Mouse (Mus musculus) macrophage (primary cell): Measurements from ENCODE around the gene Gdf2. TPM values are rescaled to one million over a fixed set of nuclear protein-coding genes. Genes with fewer than 3 reads are reported as not detected.

ENCODE experiments used
- H3K27ac ChIP-seq: fragments of 350-480 bp; formaldehyde crosslinking; 2 replicates; pipeline ENCODE4 v1.9.0; 2021
- H3K36me3 ChIP-seq: fragments of 350-480 bp; formaldehyde crosslinking; 2 replicates; pipeline ENCODE4 v1.9.0; 2021; ENCODE audit errors: inconsistent target
- H3K4me3 ChIP-seq: fragments of 350-480 bp; formaldehyde crosslinking; 2 replicates; pipeline ENCODE4 v1.9.0; 2021; ENCODE audit errors: inconsistent target
- H3K79me2 ChIP-seq: fragments of 350-480 bp; formaldehyde crosslinking; 2 replicates; pipeline ENCODE4 v1.9.0; 2021; ENCODE audit errors: inconsistent target
- WGBS: methylation state at CpG from one replicate; pipeline ENCODE4 v1.1.7; 2026; ENCODE audit warnings: inconsistent platforms; ENCODE audit not compliant: missing documents; 5-methylcytosine and 5-hydroxymethylcytosine counted together
- polyA plus RNA-seq: library from polyadenylated mRNA; stranded (reverse); fragments of 250-400 nt; gene quantifications from 3 replicates; pipeline ENCODE4 v1.2.4, GENCODE M21; 2018; ENCODE audit warnings: inconsistent platforms

Gene Gdf2
- polyA plus RNA-seq, 1 experiment from 2014 or later: not detected

DNA sequence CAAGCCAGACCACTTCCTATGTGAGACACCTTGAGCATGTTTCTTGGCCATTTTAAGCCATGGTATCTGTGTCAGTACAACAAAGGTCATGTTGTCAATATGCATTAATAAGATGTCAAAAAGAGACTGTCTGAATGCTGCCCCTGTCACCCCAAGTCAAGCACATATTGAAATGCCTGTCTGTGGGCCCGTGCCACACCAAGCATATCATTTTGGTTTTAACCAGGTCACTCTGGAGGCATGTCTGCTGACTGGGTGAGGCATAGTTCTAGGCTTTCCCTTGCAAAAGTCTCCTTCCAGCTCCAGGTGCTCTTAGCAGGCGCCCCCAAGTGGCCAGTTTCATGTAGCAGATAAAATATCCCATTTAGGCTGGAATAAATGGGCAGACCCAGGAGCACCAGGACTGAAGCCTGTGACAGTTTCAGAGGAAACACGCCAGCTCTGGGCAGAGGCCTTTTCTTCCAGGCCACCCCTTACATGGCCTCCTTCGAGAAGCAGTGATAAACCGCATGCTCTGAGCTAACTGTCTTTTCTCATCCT lies 7.0 kb upstream of the Gdf2 start:
- H3K4me3 ChIP-seq: no peak overlapping the region
- H3K27ac ChIP-seq: no peak overlapping the region
- WGBS: 45% methylated on average over 5 of the region's 5 CpGs
- no peaks in the 10 kb centered on the region for H3K36me3 ChIP-seq
- no peaks in the 10 kb centered on the region for H3K79me2 ChIP-seq

DNA sequence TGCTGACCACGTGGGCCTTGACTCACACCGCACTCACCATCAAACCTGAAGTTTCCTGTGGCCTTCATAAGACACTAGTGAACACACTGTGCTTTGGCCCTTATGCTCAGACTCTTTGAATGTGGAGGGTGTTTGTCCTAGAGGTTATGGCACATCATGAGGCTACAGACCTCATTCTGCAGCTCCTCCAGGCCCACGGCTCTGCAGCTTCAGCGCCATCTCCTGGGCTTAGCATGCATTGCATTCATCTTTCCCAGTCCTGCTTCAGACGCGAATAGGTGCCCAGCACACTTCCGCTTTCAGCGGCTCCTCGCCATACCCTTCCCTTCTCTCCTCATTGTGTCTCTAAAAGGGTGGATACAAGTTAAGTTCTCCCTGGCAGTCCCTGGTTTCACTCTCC lies 1.7 kb upstream of the Gdf2 start:
- WGBS: 21% methylated on average over 9 of the region's 9 CpGs
- no peak overlapping the region for H3K4me3 ChIP-seq
- no peaks in the 10 kb centered on the region for H3K36me3 ChIP-seq

GRCm38 (mm10) chr14:33942222-33942621 lies 1.4 kb downstream of the Gdf2 start:
- 77% methylated on average over 5 of the region's 5 CpGs for WGBS
- no peaks in the 10 kb centered on the region for H3K79me2 ChIP-seq
- no peak overlapping the region for H3K4me3 ChIP-seq
- no peaks in the 10 kb centered on the region for H3K36me3 ChIP-seq
- H3K27ac ChIP-seq: no peak overlapping the region

More for the DNA sequence above, 1.7 kb upstream of the Gdf2 start:
- no peak overlapping the region for H3K27ac ChIP-seq
- no peaks in the 10 kb centered on the region for H3K79me2 ChIP-seq

DNA sequence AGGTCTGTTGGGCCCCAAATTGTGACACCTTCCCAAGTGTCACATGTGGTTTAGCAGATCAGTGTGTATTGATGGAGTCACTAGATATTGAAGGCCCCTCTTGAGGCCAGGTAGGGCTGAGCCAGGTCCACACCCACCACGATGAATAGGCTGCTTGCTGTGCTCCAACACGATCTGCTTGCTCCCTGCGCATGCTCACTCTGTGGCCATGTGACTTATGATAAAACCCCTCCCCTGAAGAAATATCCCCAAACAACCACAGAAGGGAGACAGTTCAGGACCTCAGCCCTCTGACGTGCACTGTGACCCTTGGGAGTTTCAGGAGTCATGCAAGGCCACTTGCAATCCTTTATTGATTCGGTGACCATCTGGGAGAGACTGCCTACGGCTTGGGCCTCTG lies 5.3 kb downstream of the Gdf2 start:
- Histone ChIP-seq H3K27ac (no peak overlapping the region), H3K4me3 (no peak overlapping the region), H3K36me3 (no peaks in the 10 kb centered on the region), H3K79me2 (no peaks in the 10 kb centered on the region)
- WGBS: 78% methylated on average over 6 of the region's 6 CpGs

DNA sequence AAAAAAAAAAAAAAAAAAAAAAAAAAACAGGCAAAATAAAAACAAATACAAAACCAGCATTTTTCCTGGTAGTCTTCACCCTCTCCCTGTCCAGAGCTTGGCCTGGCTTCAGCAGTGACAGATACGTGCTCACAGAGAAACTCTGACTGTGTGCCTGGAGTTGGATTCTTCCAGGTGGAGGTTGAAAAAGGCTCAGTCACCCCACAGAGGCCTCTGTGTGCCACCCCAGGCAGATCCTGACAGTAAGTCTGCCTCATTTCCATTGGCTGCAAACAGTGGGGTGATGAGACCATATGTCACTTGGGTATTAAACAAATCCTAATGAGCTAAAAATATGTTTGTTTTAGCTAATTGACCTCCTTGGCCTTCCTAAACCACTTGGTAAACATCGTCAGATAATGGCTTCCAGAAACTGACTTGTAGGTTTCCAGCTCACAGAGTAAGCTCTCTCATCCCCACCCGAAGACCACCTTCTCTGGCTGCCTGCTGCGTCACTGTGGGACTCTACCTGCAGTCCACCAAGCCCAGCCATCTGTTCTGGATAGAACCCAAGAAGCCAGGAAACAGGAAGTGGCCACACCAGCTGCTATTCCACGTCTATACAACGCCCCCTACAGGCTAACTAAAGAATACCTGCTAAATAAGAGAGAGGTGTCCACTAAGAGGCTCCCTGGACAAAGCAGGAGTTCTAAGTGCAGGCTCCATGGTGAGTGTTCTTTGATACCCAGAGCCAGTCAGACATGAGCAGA lies 11.6 kb downstream of the Gdf2 start:
- H3K36me3 ChIP-seq: no peaks in the 10 kb centered on the region
- 48% methylated on average over 6 of the region's 6 CpGs for WGBS

DNA sequence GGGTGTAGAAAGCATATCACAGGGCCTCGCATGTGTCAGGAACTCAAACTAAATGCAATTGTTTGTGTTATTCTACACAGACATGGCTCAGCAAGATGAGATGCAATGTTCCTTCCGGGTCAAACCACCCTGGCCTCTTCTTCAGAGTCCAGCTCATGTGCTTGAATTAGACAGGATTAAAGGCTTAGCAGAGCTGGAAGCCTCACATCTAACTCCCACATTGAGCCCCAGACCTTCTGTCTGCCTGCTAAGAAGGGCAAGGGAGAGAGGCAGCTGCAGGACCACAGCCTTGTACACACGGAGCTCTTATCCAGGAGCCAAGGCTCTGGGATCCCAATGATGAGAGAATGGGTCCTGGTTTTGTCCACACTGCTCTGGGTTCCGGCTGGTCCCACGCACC lies 12.9 kb downstream of the Gdf2 start, which contains the start of gene Rbp3:
Rbp3 (plus strand) TSS at position 243 of the 400 bp plus-strand sequence.
- H3K36me3 ChIP-seq: no peaks in the 10 kb centered on the region
- H3K79me2 ChIP-seq: no peaks in the 10 kb centered on the region
- no peak within 1 kb of the TSS for H3K4me3 ChIP-seq
- no peak within 1 kb of the TSS for H3K27ac ChIP-seq
- WGBS: 90% methylated on average over 5 of the region's 5 CpGs

More for the DNA sequence above, 11.6 kb downstream of the Gdf2 start:
- no peak overlapping the region for H3K27ac ChIP-seq
- no peak overlapping the region for H3K4me3 ChIP-seq
- H3K79me2 ChIP-seq: no peaks in the 10 kb centered on the region

DNA sequence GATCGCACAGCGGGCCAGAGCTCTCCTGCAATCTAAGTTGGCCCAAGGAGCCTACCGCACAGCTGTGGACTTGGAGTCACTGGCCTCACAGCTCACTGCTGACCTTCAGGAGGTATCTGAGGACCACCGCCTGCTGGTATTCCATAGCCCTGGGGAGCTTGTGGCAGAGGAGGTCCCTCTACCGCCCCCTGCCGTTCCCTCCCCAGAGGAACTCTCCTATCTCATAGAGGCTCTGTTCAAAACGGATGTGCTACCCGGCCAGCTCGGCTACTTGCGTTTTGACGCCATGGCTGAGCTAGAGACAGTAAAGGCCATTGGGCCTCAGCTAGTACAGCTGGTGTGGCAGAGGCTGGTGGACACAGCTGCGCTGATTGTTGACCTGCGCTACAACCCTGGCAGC lies 15.2 kb downstream of the Gdf2 start:
- no peaks in the 10 kb centered on the region for H3K36me3 ChIP-seq
- no peak overlapping the region for H3K27ac ChIP-seq
- no peaks in the 10 kb centered on the region for H3K79me2 ChIP-seq
- 73% methylated on average over 13 of the region's 13 CpGs for WGBS
- no peak overlapping the region for H3K4me3 ChIP-seq

- Histone ChIP-seq H3K79me2 (no peaks in the 10 kb centered on the region), H3K36me3 (no peaks in the 10 kb centered on the region), H3K4me3 (no peak overlapping the region), H3K27ac (no peak overlapping the region)
- 87% methylated on average over 4 of the region's 4 CpGs for WGBS
Measured at GRCm38 (mm10) chr14:33958186-33958585, 17.3 kb downstream of the Gdf2 start.

DNA sequence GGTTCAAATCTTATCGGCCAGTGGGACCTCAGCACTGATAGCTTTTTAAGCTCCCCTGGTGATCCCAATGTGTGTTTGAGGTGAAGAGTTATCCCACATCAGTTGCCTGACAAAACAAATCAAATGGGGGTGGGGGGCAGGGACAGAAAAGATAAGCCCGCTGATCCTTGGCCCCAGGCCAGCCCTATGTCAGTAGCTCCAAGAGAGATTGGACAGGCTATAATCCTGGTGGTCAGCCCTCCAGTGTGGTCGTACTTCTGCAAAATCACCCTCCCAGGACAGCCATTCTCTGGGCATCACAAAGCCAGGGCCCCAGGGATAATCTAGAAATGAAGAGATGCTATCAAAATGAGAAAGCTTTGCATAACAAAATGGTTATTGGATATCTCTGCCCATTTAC lies 18.0 kb downstream of the Gdf2 start:
- Histone ChIP-seq H3K79me2 (no peaks in the 10 kb centered on the region), H3K4me3 (no peak overlapping the region)
- WGBS: 72% methylated on average over 3 of the region's 3 CpGs

DNA sequence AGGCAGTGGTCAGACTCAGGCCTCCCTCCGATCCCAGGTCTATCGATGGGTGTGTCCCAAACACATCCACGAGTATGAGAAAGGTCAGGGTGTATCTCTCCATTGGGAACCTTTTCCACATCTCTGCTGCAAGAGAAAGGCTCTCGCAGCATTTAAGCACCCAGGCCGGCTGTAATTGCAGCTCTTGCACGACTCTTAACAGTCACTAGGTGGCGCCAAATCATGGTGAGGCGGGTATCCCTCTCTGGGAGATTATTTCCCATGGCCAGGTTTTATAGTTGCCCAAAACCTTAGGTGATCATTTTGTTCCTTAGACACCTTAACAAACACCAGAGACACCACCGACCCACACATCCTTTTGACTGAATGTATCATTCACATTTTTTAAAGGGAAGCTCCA lies 18.5 kb downstream of the Gdf2 start:
- Histone ChIP-seq H3K27ac (no peak overlapping the region), H3K36me3 (no peaks in the 10 kb centered on the region), H3K4me3 (no peak overlapping the region), H3K79me2 (no peaks in the 10 kb centered on the region)
- WGBS: 15% methylated on average over 9 of the region's 9 CpGs

More for the DNA sequence above, 18.0 kb downstream of the Gdf2 start:
- no peaks in the 10 kb centered on the region for H3K36me3 ChIP-seq
- no peak overlapping the region for H3K27ac ChIP-seq

- Histone ChIP-seq H3K36me3 (no peaks in the 10 kb centered on the region), H3K4me3 (no peak overlapping the region), H3K79me2 (no peaks in the 10 kb centered on the region), H3K27ac (no peak overlapping the region)
- WGBS: 72% methylated on average over 7 of the region's 7 CpGs
Measured at GRCm38 (mm10) chr14:33965675-33966074, 24.8 kb downstream of the Gdf2 start.

DNA sequence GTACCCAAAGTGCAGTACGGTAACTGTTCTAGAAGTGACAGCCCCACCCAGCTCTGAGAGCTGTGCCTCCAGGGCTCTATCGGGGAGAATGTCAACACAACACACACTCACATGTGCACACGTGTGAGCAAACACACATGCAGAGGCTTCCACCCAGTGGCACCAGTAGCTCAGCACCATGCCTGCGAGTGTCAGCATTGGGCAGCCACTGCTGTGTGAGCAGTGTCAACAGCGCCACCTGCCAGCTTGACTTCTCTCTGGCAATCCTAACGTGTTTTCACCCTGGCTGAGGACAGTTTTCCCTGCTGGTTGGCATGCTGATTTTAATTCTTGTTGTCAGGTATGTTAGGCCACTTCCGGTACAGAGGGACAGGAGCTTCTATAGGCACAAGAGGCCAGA lies 31.8 kb downstream of the Gdf2 start:
- WGBS: 68% methylated on average over 7 of the region's 7 CpGs
- H3K4me3 ChIP-seq: no peak overlapping the region
- H3K36me3 ChIP-seq: no peaks in the 10 kb centered on the region
- H3K79me2 ChIP-seq: no peaks in the 10 kb centered on the region
- no peak overlapping the region for H3K27ac ChIP-seq

- H3K27ac ChIP-seq: no peak overlapping the region
- H3K4me3 ChIP-seq: no peak overlapping the region
- no peaks in the 10 kb centered on the region for H3K36me3 ChIP-seq
- 75% methylated on average over 5 of the region's 5 CpGs for WGBS
- H3K79me2 ChIP-seq: no peaks in the 10 kb centered on the region
Measured at GRCm38 (mm10) chr14:33974752-33975151, 33.9 kb downstream of the Gdf2 start.

DNA sequence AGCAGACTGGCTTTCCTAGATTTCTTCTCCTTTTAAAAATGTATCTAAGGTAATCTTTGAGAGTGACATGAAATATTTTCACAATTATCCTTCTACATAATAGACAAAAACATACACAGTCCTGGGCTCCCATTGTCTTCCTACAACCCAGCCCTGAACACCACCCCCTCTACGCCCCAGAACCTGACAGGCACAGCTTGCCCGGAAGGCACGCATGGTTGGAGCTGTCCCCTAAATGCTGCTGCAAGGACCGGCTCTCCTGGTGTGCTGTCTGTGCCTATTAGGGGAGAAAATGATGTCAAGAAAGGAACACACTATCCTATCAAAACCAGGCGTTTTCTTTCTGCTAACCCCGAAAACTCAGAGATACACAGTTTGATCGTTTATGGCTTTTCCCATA lies 36.9 kb downstream of the Gdf2 start:
- Histone ChIP-seq H3K4me3 (no peak overlapping the region), H3K27ac (no peak overlapping the region), H3K79me2 (no peaks in the 10 kb centered on the region), H3K36me3 (no peaks in the 10 kb centered on the region)
- 52% methylated on average over 7 of the region's 7 CpGs for WGBS

- Histone ChIP-seq H3K4me3 (no peak within 1 kb of the TSS), H3K79me2 (no peaks in the 10 kb centered on the region), H3K27ac (no peak within 1 kb of the TSS), H3K36me3 (no peaks in the 10 kb centered on the region)
- 9% methylated on average over 25 of the region's 25 CpGs for WGBS
Measured at GRCm38 (mm10) chr14:33978604-33979059, 37.8 kb downstream of the Gdf2 start, which contains the start of gene Zfp488. TSS of gene Zfp488 (minus strand) at chr14:33978764.
